Mouse (Mus musculus) G1E (cell line): Measurements from ENCODE around the gene Rarg. TPM values are rescaled to one million over a fixed set of nuclear protein-coding genes. Genes with fewer than 3 reads are reported as not detected.
"Not testable (repeated sequence)": the region's sequence is repeated elsewhere in the genome, so short reads cannot be mapped to it uniquely, and the experiment has no call there.

ENCODE experiments used
- ATAC-seq: 2 replicates; pipeline ENCODE4 v1.8.0; 2016; ENCODE audit warnings: mild to moderate bottlenecking; ENCODE audit not compliant: insufficient number of reproducible peaks, poor library complexity, low FRiP score, severe bottlenecking; ENCODE audit errors: extremely low read depth
- DNase-seq: peaks from one replicate; pipeline ENCODE4 v3.0.0; 2012; ENCODE audit warnings: low spot score
- H3K27me3 ChIP-seq: 2 replicates; pipeline ENCODE4 v1.6.1; 2012; ENCODE audit warnings: mild to moderate bottlenecking, low read length, inconsistent platforms; ENCODE audit not compliant: insufficient read depth
- H3K36me3 ChIP-seq: replicated peaks from 2 replicates; pipeline ENCODE3; 2012; ENCODE audit warnings: mild to moderate bottlenecking, inconsistent platforms
- H3K4me1 ChIP-seq: 2 replicates; pipeline ENCODE4 v1.6.1; 2012; ENCODE audit warnings: low read depth, low read length, inconsistent platforms, mixed read lengths; ENCODE audit not compliant: insufficient read depth
- H3K4me3 ChIP-seq: 2 replicates; pipeline ENCODE4 v1.5.1; 2012; ENCODE audit warnings: low read depth, mild to moderate bottlenecking, inconsistent platforms, low read length, moderate library complexity, mixed read lengths
- H3K9me3 ChIP-seq: replicated peaks from 2 replicates; pipeline ENCODE4 v1.6.1; 2012; ENCODE audit warnings: inconsistent platforms
- CTCF ChIP-seq: IDR thresholded peaks from 2 replicates; pipeline ENCODE4 v1.5.1; 2012; ENCODE audit warnings: low read depth, low read length, inconsistent platforms, mixed read lengths
- GATA1 ChIP-seq: IDR thresholded peaks from 2 replicates; pipeline ENCODE4 v1.6.1; 2012; ENCODE audit warnings: borderline replicate concordance, low read length, inconsistent platforms, mixed read lengths
- GATA2 ChIP-seq: IDR thresholded peaks from 2 replicates; pipeline ENCODE4 v1.6.1; 2012; ENCODE audit warnings: low read depth, low read length, inconsistent platforms, borderline replicate concordance
- POLR2AphosphoS5 ChIP-seq: IDR thresholded peaks from 2 replicates; pipeline ENCODE4 v1.6.1; 2012; ENCODE audit warnings: low read depth, low read length, inconsistent platforms; ENCODE audit not compliant: insufficient replicate concordance
- TAL1 ChIP-seq: conservative IDR thresholded peaks from 2 replicates; pipeline ENCODE4 v1.6.1; 2012; ENCODE audit warnings: low read depth, low read length, inconsistent platforms, mixed read lengths
- polyA plus RNA-seq: library from polyadenylated mRNA; stranded (reverse); fragments of >175 nt; gene quantifications from 2 replicates; pipeline ENCODE4 v1.2.3, GENCODE M21; 2012
- total RNA-seq, 2 experiments: library from RNA; stranded (forward) in 1 of 2; stranded (reverse) in 1 of 2; fragments of 200-1000 nt in 1 of 2; fragments of >200 nt in 1 of 2; fragmentation: Nextera tagmentation in 1 of 2; gene quantifications; 2 replicates each; pipeline ENCODE4 v1.2.3; 2014 to 2017

The Rarg gene
- total and polyA plus RNA-seq, 3 experiments, result 1.9 to 3.4 (median 2.2) TPM

- peak; percentile 84 for DNase-seq
- peak; percentile 91 for ATAC-seq
- Histone ChIP-seq H3K4me3 (peak within 1 kb of the TSS; percentile 69), H3K27me3 (peaks cover 6% of the 10 kb centered on the region; the same call in 1 of the 2 replicates), H3K4me1 (peaks cover 90% of the 10 kb centered on the region), H3K36me3 (peaks cover 6% of the 10 kb centered on the region), H3K9me3 (no peaks in the 10 kb centered on the region)
- TF ChIP-seq GATA2, result no peak
- TF ChIP-seq CTCF, result no peak
- no peak for TF ChIP-seq POLR2AphosphoS5
- no peak; the same call in 1 of the 2 replicates for TF ChIP-seq TAL1
- no peak for TF ChIP-seq GATA1
Measured at GRCm38 (mm10) chr15:102231748-102232147, 25.6 kb downstream of the Rarg start, which contains the start of gene Itgb7. Gene Itgb7, minus strand, starts transcription at chr15:102231944.

- peaks cover 13% of the 10 kb centered on the region for H3K36me3 ChIP-seq
- ATAC-seq, result peak; percentile 45
- no peaks in the 10 kb centered on the region; the same call in 1 of the 2 replicates for H3K27me3 ChIP-seq
- DNase-seq, result no peak
- 0 out of 2 replicates have a peak, but pooled peaks cover 3% of the 10 kb centered on the region for H3K9me3 ChIP-seq
- peaks cover 92% of the 10 kb centered on the region for H3K4me1 ChIP-seq
- peak overlapping the region; percentile 69 for H3K4me3 ChIP-seq
- no peak for TF ChIP-seq GATA2
- TF ChIP-seq GATA1, result no peak
Measured at GRCm38 (mm10) chr15:102230408-102231321, 26.7 kb downstream of the Rarg start.

- H3K4me3 ChIP-seq, ATAC-seq, DNase-seq, H3K9me3 ChIP-seq, H3K27me3 ChIP-seq: not testable (repeated sequence)
- Histone ChIP-seq H3K36me3 (peaks cover 33% of the 10 kb centered on the region), H3K4me1 (peaks cover 65% of the 10 kb centered on the region)
Measured at GRCm38 (mm10) chr15:102225619-102226018, 31.7 kb downstream of the Rarg start.

GRCm38 (mm10) chr15:102224992-102225617 is 32.2 kb downstream of the Rarg start:
- H3K27me3 ChIP-seq, result peaks cover 3% of the 10 kb centered on the region; the same call in 1 of the 2 replicates
- peak overlapping the region; percentile 71; the same call in 1 of the 2 replicates for H3K4me3 ChIP-seq
- peaks cover 59% of the 10 kb centered on the region for H3K4me1 ChIP-seq
- 0 out of 2 replicates have a peak, but pooled peaks cover 3% of the 10 kb centered on the region for H3K9me3 ChIP-seq
- TF ChIP-seq GATA2 (no peak), GATA1 (no peak), CTCF (no peak), TAL1 (peak; percentile 86), POLR2AphosphoS5 (no peak)
- ATAC-seq (peak; percentile 99), DNase-seq (peak; percentile 90)
- peaks cover 36% of the 10 kb centered on the region for H3K36me3 ChIP-seq

- peaks cover 40% of the 10 kb centered on the region for H3K36me3 ChIP-seq
- DNase-seq (peak; percentile 84), ATAC-seq (no peak)
- TF ChIP-seq POLR2AphosphoS5 (no peak), CTCF (peak; percentile 50), GATA1 (no peak)
- H3K9me3 ChIP-seq, result 0 out of 2 replicates have a peak, but pooled peaks cover 3% of the 10 kb centered on the region
- peak overlapping the region; percentile 71 for H3K4me3 ChIP-seq
- peaks cover 58% of the 10 kb centered on the region for H3K4me1 ChIP-seq
- peaks cover 3% of the 10 kb centered on the region; the same call in 1 of the 2 replicates for H3K27me3 ChIP-seq
Measured at GRCm38 (mm10) chr15:102224186-102224991, 32.9 kb downstream of the Rarg start.

GRCm38 (mm10) chr15:102222386-102222785 is 34.9 kb downstream of the Rarg start:
- DNase-seq (no peak), ATAC-seq (no peak)
- Histone ChIP-seq H3K4me3 (no peak overlapping the region), H3K9me3 (0 out of 2 replicates have a peak, but pooled peaks cover 3% of the 10 kb centered on the region), H3K27me3 (peaks cover 3% of the 10 kb centered on the region; the same call in 1 of the 2 replicates), H3K4me1 (peaks cover 42% of the 10 kb centered on the region), H3K36me3 (peaks cover 51% of the 10 kb centered on the region)
- TF ChIP-seq GATA2, result no peak
- TF ChIP-seq TAL1, result no peak
- TF ChIP-seq POLR2AphosphoS5, result no peak
- TF ChIP-seq GATA1, result no peak
- TF ChIP-seq CTCF, result no peak
